Mouse (Mus musculus) lung, adult 2 months (tissue): ENCODE measurements at regions not wholly inside any gene's neighbourhood (a gene's known extent, or its start where the extent isn't known, plus 50 kb on each side); places are given as distances from the start of the nearest gene placed in this dataset.

Source experiments
- CTCF ChIP-seq: fragments of 200-500 bp; IDR thresholded peaks from 2 replicates; pipeline ENCODE4 v1.5.1; 2011; ENCODE audit warnings: mild to moderate bottlenecking, low read length, control low read depth; ENCODE audit not compliant: insufficient read depth
- POLR2A ChIP-seq: fragments of 200-500 bp; IDR thresholded peaks from 2 replicates; pipeline ENCODE4 v1.6.1; 2011; ENCODE audit warnings: low read depth, mild to moderate bottlenecking, control low read depth, low read length, borderline replicate concordance; ENCODE audit errors: extremely low read depth

DNA sequence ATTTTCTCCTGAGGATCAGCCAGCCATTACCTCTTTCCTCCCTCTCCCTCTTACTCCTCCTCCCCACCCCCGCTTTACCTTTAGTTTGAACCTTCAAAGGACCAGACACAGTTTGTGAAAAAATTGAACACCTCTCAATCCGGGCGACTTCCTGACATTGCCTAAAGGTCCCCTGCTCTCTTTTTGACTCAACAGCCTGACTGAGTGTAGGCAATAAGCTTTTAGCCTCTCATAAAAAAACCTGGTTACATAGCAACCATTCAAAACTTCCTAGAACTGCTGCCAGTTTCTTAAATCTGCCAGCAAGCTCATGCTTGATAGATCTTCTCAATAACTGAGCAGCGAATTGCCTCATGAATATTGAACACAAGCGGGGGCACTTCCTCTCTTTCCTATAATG lies 71.7 kb downstream of the Zfp945 start:
- TF ChIP-seq CTCF, result no peak
- TF ChIP-seq POLR2A, result no peak
